Mouse (Mus musculus) CH12.LX (cell line): ENCODE data around the gene Tmcc1. TPM values are rescaled to one million over a fixed set of nuclear protein-coding genes. Genes with fewer than 3 reads are reported as not detected.

Source experiments
- DNase-seq: peaks from one replicate; pipeline ENCODE4 v3.0.0-alpha.2; 2013; ENCODE audit errors: extremely low read depth
- H3K27ac ChIP-seq: 2 replicates; pipeline ENCODE4 v1.5.1; 2012; ENCODE audit warnings: low read depth, mild to moderate bottlenecking, control low read depth, moderate library complexity; ENCODE audit not compliant: insufficient read depth
- H3K27me3 ChIP-seq: replicated peaks from 2 replicates; pipeline ENCODE3; 2012; ENCODE audit warnings: inconsistent platforms
- H3K36me3 ChIP-seq, 2 experiments: replicated peaks in 1 of 2; 2 replicates each; pipeline versions ENCODE3 to v1.6.1; 2012; ENCODE audit warnings: inconsistent platforms in 1 of 2, low read length in 1 of 2, mild to moderate bottlenecking in 1 of 2, mixed read lengths in 1 of 2, moderate library complexity in 1 of 2; ENCODE audit not compliant: control insufficient read depth in 1 of 2, insufficient read depth in 1 of 2
- H3K4me1 ChIP-seq, 2 experiments: 2 replicates each; pipeline ENCODE4 v1.6.1; 2012; ENCODE audit warnings: inconsistent platforms in 1 of 2, moderate library complexity in 1 of 2; ENCODE audit not compliant: insufficient read depth in 2 of 2, control insufficient read depth in 1 of 2
- H3K4me2 ChIP-seq: 2 replicates; pipeline ENCODE4 v1.6.1; 2012; ENCODE audit warnings: low read depth, mild to moderate bottlenecking, control low read depth; ENCODE audit not compliant: poor library complexity, insufficient read depth, severe bottlenecking
- H3K4me3 ChIP-seq, 3 experiments: fragments of 150-350 bp in 1 of 3; sonication (generic) in 1 of 3; replicated peaks in 1 of 3; 2 replicates each; pipeline versions ENCODE3 to v1.5.1; 2011 to 2012; ENCODE audit warnings: low read depth in 2 of 3, low read length in 2 of 3, mild to moderate bottlenecking in 2 of 3, moderate library complexity in 2 of 3, control low read depth in 1 of 3, improper control_type of control experiment in 1 of 3, inconsistent platforms in 1 of 3, mixed read lengths in 1 of 3; ENCODE audit not compliant: poor library complexity in 1 of 3
- H3K79me2 ChIP-seq: replicated peaks from 2 replicates; pipeline ENCODE4 v1.6.1; 2012; ENCODE audit warnings: mild to moderate bottlenecking, moderate library complexity; ENCODE audit not compliant: control insufficient read depth, poor library complexity, insufficient read depth, severe bottlenecking; ENCODE audit errors: extremely low read depth
- H3K9ac ChIP-seq: 2 replicates; pipeline ENCODE4 v1.6.1; 2012; ENCODE audit warnings: low read depth, mild to moderate bottlenecking, control low read depth, moderate library complexity; ENCODE audit not compliant: insufficient read depth
- H3K9me3 ChIP-seq: replicated peaks from 2 replicates; pipeline ENCODE3; 2012; ENCODE audit warnings: low read length, inconsistent platforms, mixed read lengths
- BHLHE40 ChIP-seq: IDR thresholded peaks from 2 replicates; pipeline ENCODE4 v1.6.1; 2011; ENCODE audit warnings: mild to moderate bottlenecking, low read depth, low read length, improper control_type of control experiment
- CHD1 ChIP-seq: IDR thresholded peaks from 2 replicates; pipeline ENCODE4 v1.6.1; 2012; ENCODE audit warnings: low read depth, low read length, improper control_type of control experiment, inconsistent platforms
- CTCF ChIP-seq, 2 experiments: IDR thresholded peaks in 1 of 2; conservative IDR thresholded peaks in 1 of 2; 2 replicates each; pipeline ENCODE4 v1.5.1; 2011 to 2012; ENCODE audit warnings: low read depth in 2 of 2, low read length in 2 of 2, improper control_type of control experiment in 1 of 2, inconsistent platforms in 1 of 2, mild to moderate bottlenecking in 1 of 2, moderate library complexity in 1 of 2
- JUND ChIP-seq: conservative IDR thresholded peaks from 2 replicates; pipeline ENCODE4 v1.6.1; 2011; ENCODE audit warnings: low read depth, low read length, improper control_type of control experiment
- MAX ChIP-seq: IDR thresholded peaks from 2 replicates; pipeline ENCODE4 v1.6.1; 2011; ENCODE audit warnings: low read length, improper control_type of control experiment
- MAZ ChIP-seq: IDR thresholded peaks from 2 replicates; pipeline ENCODE4 v1.6.1; 2012; ENCODE audit warnings: low read depth, mild to moderate bottlenecking, inconsistent platforms, low read length, improper control_type of control experiment, moderate library complexity
- MXI1 ChIP-seq: IDR thresholded peaks from 2 replicates; pipeline ENCODE4 v1.6.1; 2011; ENCODE audit warnings: mild to moderate bottlenecking, low read depth, low read length, improper control_type of control experiment
- NELFE ChIP-seq: IDR thresholded peaks from 2 replicates; pipeline ENCODE4 v1.6.1; 2011; ENCODE audit warnings: low read depth, low read length, improper control_type of control experiment
- NRF1 ChIP-seq: IDR thresholded peaks from 2 replicates; pipeline ENCODE4 v1.6.1; 2014; ENCODE audit warnings: low read depth, mild to moderate bottlenecking, inconsistent platforms, low read length, improper control_type of control experiment, moderate library complexity
- POLR2A ChIP-seq: IDR thresholded peaks from 2 replicates; pipeline ENCODE4 v1.6.1; 2011; ENCODE audit warnings: low read depth, mild to moderate bottlenecking, improper control_type of control experiment, low read length
- SIN3A ChIP-seq: IDR thresholded peaks from 2 replicates; pipeline ENCODE4 v1.6.1; 2012; ENCODE audit warnings: low read length, improper control_type of control experiment, inconsistent platforms
- UBTF ChIP-seq: IDR thresholded peaks from 2 replicates; pipeline ENCODE4 v1.6.1; 2012; ENCODE audit warnings: low read depth, mild to moderate bottlenecking, inconsistent platforms, low read length, improper control_type of control experiment, moderate library complexity
- USF2 ChIP-seq: conservative IDR thresholded peaks from 2 replicates; pipeline ENCODE4 v1.6.1; 2011; ENCODE audit warnings: low read depth, low read length, improper control_type of control experiment
- ZC3H11A ChIP-seq: IDR thresholded peaks from 2 replicates; pipeline ENCODE4 v1.6.1; 2012; ENCODE audit warnings: low read depth, mild to moderate bottlenecking, inconsistent platforms, low read length, improper control_type of control experiment
- dilution Hi-C: fragments of 300-500 bp; cut with MboI; formaldehyde crosslinking; loops from 2 replicates; pipeline ENCODE4 v1.14.3; 2020; ENCODE audit warnings: low sequenced_read_pairs; ENCODE audit not compliant: extremely low pct_unique_long_range_greater_than_20kb, extremely low pct_ligation_motif_present
- in situ Hi-C: fragments of 300-500 bp; cut with MboI; formaldehyde crosslinking; loops from 3 replicates; pipeline ENCODE4 v1.14.3; 2019; ENCODE audit warnings: low sequenced_read_pairs, low pct_ligation_motif_present, low pct_unique_long_range_greater_than_20kb, mixed read lengths
- polyA plus RNA-seq: library from polyadenylated mRNA; unstranded; fragments of >175 nt; gene quantifications from 2 replicates; pipeline ENCODE4 v1.2.1, GENCODE M21; 2012; ENCODE audit warnings: low read depth; ENCODE audit not compliant: insufficient read length
- total RNA-seq, 2 experiments: library from RNA; depleted of rRNA; stranded (reverse); fragments of 300-350 nt in 1 of 2; fragments of >200 nt in 1 of 2; gene quantifications; 2 replicates each; pipeline ENCODE4 v1.2.3; 2012 to 2014

Tmcc1 gene
- total and polyA plus RNA-seq, 3 experiments, result 3.6 to 60.8 (median 3.7) TPM

- Histone ChIP-seq H3K36me3 (no peaks in the 10 kb centered on the region), H3K4me3 (peak overlapping the region; percentile 69 to 96 (median 88)), H3K27me3 (peaks cover 11% of the 10 kb centered on the region), H3K4me2 (peak overlapping the region; percentile 91), H3K9ac (peak overlapping the region; percentile 11; the same call in 1 of the 2 replicates), H3K4me1 (peaks cover 32 to 85% of the 10 kb centered on the region in 2 experiments), H3K27ac (peak overlapping the region; percentile 33), H3K79me2 (peaks cover 40% of the 10 kb centered on the region), H3K9me3 (no peaks in the 10 kb centered on the region)
- dilution Hi-C loops (no loop called here), in situ Hi-C loops (no loop called here)
- no peak for DNase-seq
- peak; percentile 87 for TF ChIP-seq BHLHE40
- no peak for TF ChIP-seq NELFE
- TF ChIP-seq NRF1, result 0 out of 2 replicates have a peak, but pooled peaks have one; percentile 3
- TF ChIP-seq MXI1, result peak; percentile 19
- TF ChIP-seq MAZ, result no peak
- TF ChIP-seq CTCF (conservative IDR thresholded peaks at IDR 0.05 in 1 of 2, IDR thresholded peaks at IDR 0.05 in 1 of 2; ENCODE audit: low read depth in 2 of 2, low read length in 2 of 2), result peak in 1 of 2 experiments; percentile 10; a peak in 1 of 4 replicates
Observed at GRCm38 (mm10) chr6:115994146-115994876, 199.0 kb downstream of the Tmcc1 start.

DNA sequence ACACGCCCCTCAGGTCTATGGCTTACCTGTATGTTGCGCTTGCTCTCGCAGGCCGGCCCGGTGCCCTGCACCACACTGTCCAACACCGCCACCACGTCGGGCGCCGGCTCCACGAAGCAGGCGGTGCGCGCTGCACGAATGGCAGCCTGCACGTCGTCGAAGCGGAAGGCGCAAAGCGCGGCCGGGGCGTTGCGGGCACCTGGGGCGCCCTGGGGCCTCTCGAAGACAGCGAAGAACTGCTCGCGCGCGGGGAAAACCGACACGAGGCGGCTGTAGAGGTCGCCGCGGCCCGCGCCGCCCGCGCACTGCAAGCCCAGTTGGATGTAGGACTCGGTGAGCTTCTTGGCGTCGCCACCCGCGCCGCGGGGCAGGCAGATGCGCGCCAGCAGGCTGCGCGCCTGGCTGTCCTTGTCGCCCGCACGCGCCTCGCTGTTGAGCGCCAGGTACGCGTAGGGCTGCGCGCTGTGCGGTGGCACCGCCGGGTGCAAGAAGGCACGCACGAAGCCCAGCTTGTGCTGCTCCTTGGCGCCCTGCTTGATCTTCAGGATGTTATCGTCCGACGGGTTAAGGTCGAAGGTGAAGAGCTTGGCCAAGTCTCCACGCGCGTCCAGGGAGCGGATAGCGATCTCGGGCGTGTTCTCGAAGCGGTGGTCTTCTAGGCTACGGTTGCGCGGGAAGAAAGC lies 199.7 kb downstream of the Tmcc1 start:
- Histone ChIP-seq H3K4me2 (peak overlapping the region; percentile 91; the same call in 1 of the 2 replicates), H3K27me3 (peaks cover 11% of the 10 kb centered on the region), H3K4me3 (peak overlapping the region; percentile 69 to 96 (median 88)), H3K36me3 (no peaks in the 10 kb centered on the region)
- DNase-seq, result no peak
- in situ Hi-C loops, result no loop called here
- TF ChIP-seq SIN3A (peak; percentile 61), MXI1 (peak; percentile 41; the same call in 1 of the 2 replicates), ZC3H11A (no peak), USF2 (no peak), MAX (peak; percentile 32; the same call in 1 of the 2 replicates), CHD1 (no peak), POLR2A (peak; percentile 9; the same call in 1 of the 2 replicates), UBTF (peak; percentile 50; the same call in 1 of the 2 replicates), JUND (no peak)
- TF ChIP-seq, all 38 proteins: peak for 5
- H3K9me3 ChIP-seq, result no peaks in the 10 kb centered on the region
- peaks cover 28 to 83% of the 10 kb centered on the region in 2 experiments for H3K4me1 ChIP-seq
- H3K79me2 ChIP-seq, result peaks cover 40% of the 10 kb centered on the region
- H3K27ac ChIP-seq, result peak overlapping the region; percentile 3; the same call in 1 of the 2 replicates
- peak overlapping the region; percentile 11; the same call in 1 of the 2 replicates for H3K9ac ChIP-seq
- dilution Hi-C loops, result no loop called here
